Mouse (Mus musculus) lung, postnatal 4 days (tissue): ENCODE measurements around the gene Aprt.

Experiments
- DNase-seq, 2 experiments: peaks; one replicate each; pipeline ENCODE4 v3.0.0; 2021

The Aprt gene

DNA sequence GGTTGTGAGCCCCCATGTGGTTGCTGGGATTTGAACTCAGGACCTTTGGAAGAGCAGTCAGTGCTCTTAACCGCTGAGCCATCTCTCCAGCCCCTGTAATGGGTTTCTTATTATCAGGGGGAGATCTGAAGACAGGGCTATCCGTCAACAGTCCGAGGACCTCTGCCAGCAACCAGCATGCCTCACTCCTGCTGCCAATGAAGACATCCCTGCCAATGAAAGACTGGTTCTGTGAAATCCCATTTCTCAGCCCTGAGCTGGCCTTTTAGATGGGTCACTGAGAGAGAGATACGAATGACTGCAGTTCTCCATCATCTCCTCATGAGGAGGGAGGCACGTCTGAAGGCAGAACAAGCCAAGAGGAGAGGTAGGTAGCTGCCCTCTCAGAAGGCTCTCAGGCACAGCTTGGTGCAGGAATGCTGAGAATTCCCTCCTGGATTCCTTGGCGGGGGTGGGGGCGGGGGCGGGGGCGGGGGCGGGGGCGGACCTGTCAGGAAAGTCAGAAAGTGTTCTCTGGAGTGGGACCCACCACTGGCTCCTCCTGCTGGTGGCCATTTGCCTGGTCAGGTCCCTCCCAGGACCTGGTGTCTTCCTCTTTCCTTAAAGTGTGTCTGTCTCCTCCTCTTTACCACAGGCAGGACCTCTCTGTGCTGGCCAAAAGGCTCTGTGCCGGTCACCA lies 17.9 kb downstream of the Aprt start:
- peak; percentile 68 to 74 for DNase-seq

DNA sequence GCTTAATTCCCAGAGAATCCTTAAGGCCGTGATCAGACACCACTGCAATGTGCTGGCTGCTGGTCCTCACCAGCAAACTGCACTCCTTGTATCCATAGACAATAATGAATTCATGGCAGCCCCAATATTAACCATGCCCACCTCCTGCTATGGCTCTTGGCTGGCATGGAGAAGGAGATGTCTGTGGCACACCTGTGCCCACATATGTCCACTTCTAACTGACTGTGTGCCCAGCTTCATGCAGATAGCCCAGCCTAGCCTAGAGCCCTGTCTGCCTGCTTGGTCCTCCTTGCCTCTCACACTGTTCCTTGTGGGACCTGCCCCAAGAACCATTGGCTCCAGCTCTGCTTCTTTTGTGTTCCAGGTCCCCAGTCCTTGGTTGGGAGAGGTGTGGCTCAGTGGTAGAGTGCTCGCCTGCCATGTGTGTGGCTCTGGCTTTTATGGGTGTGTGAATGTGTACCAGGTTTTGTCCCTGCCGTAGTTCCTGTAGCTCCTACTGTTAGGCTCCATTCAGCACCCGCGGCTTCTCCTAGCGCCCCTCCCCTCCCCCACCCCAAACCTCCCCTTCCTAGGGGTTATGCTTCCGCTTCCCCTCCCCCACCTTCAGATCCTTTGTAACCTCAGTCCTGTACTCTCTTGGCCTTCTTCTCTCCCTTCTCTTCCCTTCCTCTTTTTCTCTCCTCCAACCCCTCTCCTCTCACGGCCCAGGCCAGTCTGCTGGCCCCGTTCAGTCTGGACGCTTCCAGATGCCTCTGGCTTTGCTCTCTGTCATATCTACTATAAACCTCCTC lies 19.3 kb downstream of the Aprt start:
- no peak for DNase-seq

GRCm38 (mm10) chr8:122556030-122557009 lies 20.4 kb downstream of the Aprt start:
- peak; percentile 85 to 90 for DNase-seq

GRCm38 (mm10) chr8:122554786-122555185 lies 21.9 kb downstream of the Aprt start:
- DNase-seq: no peak

DNA sequence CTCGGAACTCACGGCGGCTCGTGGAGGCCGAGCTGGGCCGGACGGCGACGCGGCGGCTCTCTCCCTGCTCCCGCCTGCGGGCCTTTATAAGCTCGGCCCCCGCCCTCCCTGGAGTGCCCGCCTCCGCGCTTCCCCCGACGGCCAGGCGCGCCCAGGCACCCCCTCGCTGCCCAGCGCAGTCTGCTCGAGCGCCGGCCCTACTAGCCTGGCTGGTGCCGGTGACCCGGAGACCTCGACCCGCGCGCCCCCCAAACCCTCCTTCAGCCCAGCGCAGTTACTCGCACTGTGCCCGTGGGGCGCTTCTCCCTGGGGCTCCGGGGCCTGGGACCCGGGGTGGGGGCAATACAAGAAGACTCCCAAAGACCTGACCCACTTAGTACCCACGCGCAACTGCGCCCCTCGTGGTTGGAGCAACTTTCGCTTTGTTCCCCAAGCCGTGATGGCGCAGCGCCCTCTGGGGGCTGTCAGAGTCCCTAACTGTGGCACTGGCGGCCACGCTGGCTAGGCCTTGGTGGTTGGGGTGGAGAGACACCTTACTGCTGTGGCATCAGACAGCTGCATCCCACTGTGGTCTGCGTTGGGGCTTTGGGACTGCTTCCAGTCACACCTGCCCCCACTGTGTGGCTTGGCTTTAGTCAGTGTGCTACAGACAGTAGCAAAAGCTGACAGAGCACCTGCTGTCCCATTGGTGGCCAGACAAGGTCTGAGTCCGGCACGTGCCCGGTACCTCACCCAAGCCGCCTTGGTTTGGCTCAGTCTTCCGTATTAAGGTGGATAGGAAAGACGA lies 25.3 kb downstream of the Aprt start, which contains the start of gene Piezo1:
Gene Piezo1, minus strand, starts transcription at position 65 of the 787 bp plus-strand sequence.
- DNase-seq: peak; percentile 96

DNA sequence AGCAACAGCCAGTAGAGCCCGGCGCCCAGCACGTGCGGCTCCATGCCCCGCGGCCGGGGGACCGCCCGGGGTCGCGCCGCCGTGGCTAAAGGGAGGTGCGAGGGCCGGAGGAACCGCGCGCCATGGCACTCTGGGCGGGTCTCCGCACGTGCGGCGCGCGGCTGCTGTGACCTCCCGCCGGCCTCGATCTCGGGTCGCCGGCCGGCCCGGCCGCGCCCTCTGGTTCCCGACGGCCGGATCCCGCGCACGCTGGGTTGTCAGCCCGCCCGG lies 25.8 kb downstream of the Aprt start:
- DNase-seq: no peak

DNA sequence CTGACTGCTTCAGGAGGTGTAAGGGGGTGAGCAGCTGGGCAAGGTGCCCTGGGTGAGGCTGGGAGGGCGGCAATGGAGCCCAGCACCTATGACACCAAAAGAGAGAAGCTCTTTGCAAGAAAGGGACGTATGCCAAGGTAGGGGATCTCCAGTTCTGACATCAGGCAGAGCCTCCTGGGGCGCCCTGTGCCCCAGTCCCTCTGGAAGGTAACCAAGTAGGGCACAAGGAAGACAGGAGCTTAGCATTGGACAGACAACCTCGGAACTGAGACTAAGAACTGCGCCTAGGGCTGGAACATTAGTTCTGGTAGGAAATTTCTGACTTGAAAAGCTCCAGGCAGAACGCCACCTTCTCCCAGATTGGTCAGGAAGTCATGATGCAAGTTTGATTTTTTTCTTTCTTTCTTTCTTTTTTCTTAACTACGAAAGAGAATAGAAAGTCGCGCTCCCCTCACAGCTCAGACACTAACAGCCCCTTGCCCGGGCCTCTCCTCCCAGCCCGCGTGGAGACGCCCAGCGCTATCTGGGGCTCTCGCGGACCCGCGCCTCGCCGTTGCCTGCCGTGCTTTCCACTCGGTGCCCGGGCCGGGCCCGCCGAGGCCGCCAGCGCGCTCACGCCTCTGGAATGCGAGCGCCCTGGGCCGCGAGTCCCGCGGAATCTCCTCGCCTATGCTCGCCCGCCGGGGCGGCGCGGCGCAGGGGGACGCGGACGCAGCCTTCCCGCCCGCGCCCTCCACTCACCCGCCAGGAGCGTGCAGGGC lies 26.3 kb downstream of the Aprt start:
- peak; percentile 76 to 83 for DNase-seq

- DNase-seq: peak in 1 of 2 experiments; percentile 34
These were observed 27.7 kb downstream of the Aprt start for GRCm38 (mm10) chr8:122548891-122549439.

DNA sequence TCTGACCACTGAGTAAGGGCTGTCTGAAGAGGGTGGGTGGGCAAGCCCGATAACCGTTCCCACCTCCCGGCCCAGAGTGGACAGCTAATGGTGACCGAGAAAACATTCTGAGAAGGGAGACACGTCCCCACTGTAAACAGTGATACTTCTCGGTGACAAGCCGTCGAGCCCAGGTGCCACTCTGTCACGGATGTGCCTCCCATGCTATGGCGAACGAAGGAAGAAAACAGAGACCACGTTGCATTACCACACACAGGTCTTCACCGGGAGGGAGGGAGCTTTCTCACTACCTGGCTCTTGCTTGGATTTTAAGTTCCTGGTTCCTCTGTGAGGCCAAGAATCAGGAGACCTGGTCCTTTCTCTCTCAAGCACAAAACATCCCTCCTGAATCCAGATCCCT lies 28.4 kb downstream of the Aprt start:
- DNase-seq: no peak

DNA sequence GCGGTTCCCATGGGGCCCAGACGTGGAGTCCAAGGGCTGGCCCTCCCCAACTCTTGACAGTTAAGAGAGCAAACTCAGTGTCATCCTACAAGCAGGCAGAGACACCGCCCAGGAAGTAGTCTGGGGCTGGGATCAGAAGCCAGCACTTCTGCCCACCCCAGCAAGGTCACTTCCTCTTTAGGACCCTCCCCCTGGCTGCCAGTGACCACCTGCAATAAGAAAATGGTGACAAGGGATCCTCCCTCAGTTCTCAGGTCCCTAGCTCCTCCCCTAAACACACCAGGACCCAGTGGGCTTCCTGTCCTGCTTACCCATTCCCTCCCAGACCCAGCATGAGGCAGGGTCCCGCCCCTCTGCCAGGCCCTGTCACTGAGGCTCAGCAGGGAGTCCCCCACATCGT lies 28.9 kb downstream of the Aprt start:
- peak; percentile 71 to 79 for DNase-seq

GRCm38 (mm10) chr8:122546811-122547453 lies 29.8 kb downstream of the Aprt start:
- peak; percentile 75 to 82 for DNase-seq

DNA sequence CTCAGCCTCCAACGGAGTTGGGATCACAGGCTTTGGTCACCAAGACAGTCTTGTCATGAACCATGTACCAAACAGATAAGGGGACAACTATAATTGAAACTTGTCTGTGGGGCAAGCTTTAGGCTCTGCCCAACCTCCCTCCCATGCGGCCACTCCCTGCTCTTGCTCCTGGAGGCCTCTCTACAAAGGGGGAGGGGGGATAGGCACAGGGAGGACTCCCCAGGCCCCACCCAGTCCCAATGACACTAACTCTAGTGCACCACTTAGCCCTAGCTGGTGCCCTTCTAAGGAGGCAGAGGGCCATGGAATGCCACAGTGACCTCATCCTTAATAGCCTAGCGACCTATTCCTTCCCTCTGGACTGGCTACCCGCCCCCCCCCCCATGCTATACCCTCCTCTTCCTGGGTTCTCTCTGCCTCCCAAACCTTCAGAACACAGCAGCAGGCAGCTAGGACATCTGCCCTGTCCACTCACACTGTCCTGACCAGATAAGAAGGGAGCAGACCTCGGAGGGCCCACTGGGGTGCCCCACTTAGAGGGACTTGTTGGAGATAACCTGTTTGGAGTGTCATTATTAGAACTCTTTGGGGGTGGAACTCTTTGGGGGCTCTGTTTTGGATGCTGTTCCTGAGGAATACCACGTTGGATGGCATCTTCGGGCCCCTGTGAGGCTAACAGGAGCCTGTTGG lies 30.5 kb downstream of the Aprt start:
- peak; percentile 30 to 59 for DNase-seq

- no peak for DNase-seq
These were observed 32.6 kb downstream of the Aprt start for GRCm38 (mm10) chr8:122544138-122544537.

- DNase-seq: no peak
These were observed 38.2 kb downstream of the Aprt start for GRCm38 (mm10) chr8:122538310-122539076.

GRCm38 (mm10) chr8:122537812-122538211 lies 38.9 kb downstream of the Aprt start:
- DNase-seq: no peak

DNA sequence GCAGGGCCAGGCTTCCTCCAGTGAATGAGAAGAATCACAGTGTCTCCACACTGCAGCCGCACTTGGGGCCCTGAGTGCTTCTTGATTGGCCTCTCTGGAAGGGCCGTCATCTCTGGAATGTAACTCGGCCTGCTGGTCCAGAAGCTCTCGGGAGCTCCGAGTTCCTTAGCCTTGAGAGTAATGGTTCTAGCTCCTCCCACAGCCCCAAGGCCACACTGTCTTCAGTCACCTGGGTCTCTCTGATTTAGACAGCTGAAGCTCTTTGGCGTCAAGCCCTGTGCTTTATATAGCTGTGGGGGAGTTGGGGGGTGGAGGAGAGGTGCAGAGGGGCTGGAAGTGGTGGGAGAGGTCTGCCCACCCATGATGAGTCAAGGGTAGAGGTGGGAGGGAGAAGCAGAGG lies 39.7 kb downstream of the Aprt start:
- peak; percentile 81 to 91 for DNase-seq

DNA sequence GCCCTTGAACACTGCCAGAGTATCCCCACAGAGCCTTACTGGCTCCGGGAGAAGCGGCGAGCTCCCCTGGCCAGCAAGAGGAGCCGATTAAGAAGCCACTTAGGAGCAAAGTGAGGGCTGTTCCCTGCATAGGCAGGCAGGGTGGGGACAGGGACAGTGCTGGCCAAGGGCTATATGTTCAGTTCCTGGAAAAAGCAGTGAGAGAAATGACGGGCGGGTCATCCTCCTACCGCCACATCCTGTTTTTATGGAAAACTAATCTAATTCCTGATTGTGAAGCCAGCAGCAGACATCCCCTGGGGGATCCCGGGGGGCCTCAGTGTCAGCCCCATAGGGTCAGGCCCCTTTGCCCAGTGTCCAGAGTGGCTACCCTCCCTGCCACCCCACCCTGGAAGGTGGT lies 45.4 kb downstream of the Aprt start:
- peak; percentile 36 to 45 for DNase-seq

GRCm38 (mm10) chr8:122529159-122529558 lies 47.5 kb downstream of the Aprt start:
- DNase-seq: no peak

GRCm38 (mm10) chr8:122527937-122528336 lies 48.8 kb downstream of the Aprt start:
- DNase-seq: no peak
